Mouse (Mus musculus) embryo, embryonic 10 days (tissue): ENCODE results near the gene Syt12.

Source experiments
- DNase-seq: peaks from one replicate; pipeline ENCODE4 v3.0.0-alpha.2; 2015; ENCODE audit warnings: low spot score

The Syt12 gene

DNA sequence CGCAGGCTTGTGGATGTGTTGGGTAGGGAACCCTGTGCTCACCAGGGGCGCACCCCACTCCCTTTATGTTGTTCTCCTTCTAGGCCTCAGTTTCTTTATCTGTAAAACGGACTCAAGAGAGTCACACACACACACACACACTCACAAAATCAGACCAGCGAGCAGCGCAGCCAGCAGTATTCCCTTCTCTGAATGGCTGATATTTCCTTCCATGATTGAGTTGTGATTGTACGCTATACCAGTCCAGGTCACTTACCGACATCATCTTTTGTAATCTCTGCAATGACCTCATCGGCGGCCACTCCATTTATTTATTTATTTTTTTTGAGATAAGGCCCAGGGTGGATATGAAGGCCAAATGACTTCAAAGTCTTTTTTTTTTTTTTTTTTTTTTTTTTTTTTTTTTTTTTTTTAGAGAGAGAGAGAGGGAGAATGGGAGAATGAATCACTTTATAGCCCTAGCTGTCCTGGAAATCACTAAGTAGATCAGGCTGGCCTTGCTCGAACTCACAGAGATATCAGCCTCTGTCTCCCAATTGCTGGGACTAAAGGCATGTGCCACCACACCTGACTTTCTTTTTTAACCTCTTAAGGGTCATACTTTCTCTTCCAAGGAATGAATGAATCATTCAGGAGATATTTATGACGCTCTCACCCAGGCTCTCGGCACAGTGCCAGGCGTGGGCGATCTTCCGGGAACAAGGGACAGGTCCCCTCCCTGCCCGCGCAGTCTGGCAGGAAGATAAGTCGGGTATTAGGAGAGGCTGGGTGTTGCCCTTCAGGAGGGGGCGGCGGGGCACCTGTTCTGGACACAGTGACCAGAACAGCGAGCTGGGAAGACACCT, at the start of gene Syt12:
Gene Syt12, minus strand, starts transcription at position 103 of the 845 bp plus-strand sequence.
- DNase-seq, result no peak

DNA sequence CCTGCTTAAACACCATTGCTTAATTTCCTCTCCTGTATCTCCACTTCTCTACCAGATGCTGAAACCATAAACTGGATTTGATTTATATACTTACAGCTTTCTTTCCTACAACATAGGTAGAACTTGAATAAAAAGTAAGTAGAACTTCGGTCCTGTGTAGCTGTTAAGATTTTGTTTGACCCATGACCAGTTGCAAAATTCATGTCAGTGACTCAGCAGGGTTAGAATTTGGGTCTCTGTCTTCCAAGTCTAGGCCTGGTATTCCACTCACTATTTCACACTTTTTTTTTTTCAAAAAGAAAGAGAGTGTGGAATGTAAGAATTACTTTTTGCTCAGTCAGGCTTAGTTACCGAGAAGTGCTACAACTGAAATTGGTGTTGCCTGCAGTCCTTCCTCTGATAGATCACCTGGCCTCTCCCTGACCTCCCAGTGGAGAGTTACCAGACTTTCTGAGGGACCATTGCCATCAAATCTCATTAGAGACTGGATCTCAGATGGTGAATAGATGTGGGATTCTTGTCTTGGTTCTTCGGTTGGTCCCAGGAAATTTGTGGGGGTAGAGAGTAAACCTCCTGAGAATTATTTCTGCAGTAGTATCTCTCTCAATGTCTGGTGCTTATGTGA, 44.3 kb upstream of the Syt12 start:
- no peak for DNase-seq

DNA sequence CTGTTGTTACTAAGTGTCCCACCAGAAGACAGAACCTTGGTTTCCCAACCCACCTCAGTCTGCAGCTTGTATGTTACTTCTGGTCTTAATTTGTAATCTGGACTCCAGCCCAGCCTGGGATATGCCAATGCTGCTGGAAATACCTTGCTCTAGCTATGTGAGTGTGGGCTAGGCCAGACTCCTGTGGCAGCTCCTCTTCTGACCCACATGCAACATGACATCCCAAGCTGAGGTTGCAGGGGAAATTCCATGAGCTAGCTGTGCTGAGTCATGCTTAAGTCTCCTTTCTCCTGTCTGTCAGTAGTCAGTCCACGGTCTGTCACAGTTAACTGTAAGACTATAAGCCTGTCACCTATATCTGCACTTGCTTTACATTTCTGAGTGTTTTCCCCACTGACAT, 40.2 kb upstream of the Syt12 start:
- no peak for DNase-seq

- DNase-seq, result no peak
Observed at GRCm38 (mm10) chr19:4516288-4516687, 39.0 kb upstream of the Syt12 start.

DNA sequence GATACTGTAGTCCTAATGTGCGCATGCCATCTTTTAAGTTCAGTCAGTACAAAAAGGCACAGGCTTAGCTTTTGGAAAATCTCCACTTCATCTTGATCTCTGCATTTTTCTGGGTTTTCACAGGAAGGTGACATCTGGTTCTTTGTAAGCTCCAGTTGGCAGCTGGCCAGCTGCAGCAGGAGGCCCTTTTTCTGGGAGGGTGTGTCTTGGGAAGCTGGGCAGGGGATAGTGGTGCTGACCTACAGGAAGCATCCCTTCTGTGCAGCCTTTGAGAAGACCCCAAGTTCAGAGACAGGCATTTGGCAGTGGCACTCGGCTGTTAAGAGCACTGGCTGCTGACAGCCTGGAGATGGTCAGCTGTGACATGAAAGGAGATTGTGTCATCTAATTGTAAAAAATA, 38.5 kb upstream of the Syt12 start:
- DNase-seq, result no peak

DNA sequence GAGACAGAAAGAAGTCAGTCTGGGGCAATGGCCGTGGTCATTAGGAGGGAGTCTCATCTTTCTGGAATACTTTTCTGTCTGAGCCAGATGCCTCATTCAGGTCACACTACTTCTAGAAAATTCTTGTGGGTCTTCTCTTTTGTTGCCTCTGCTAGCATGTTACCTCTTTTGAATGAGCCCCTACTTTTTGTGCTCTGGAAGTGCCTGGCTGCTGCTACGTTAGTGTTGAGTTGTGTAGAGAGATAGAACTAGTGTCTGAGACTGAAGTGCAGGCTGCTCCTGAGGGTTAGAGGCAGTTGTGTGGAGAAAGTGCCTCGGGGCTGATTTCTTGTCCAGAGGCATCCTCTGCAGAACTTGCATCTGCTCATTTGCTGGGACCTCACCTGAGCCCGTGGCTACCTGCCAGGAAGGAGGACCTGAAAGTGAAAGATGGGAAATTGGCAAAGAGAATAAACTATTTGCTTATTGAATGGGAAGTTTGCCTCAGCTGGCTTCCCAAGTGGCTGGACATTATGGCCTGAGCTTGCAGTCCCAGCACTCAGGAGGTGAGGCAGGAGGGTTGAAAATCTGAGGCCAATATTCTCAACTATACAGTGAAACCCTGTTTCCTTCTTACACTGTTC, 36.1 kb upstream of the Syt12 start:
- no peak for DNase-seq

GRCm38 (mm10) chr19:4511116-4511841, 34.0 kb upstream of the Syt12 start:
- no peak for DNase-seq

DNA sequence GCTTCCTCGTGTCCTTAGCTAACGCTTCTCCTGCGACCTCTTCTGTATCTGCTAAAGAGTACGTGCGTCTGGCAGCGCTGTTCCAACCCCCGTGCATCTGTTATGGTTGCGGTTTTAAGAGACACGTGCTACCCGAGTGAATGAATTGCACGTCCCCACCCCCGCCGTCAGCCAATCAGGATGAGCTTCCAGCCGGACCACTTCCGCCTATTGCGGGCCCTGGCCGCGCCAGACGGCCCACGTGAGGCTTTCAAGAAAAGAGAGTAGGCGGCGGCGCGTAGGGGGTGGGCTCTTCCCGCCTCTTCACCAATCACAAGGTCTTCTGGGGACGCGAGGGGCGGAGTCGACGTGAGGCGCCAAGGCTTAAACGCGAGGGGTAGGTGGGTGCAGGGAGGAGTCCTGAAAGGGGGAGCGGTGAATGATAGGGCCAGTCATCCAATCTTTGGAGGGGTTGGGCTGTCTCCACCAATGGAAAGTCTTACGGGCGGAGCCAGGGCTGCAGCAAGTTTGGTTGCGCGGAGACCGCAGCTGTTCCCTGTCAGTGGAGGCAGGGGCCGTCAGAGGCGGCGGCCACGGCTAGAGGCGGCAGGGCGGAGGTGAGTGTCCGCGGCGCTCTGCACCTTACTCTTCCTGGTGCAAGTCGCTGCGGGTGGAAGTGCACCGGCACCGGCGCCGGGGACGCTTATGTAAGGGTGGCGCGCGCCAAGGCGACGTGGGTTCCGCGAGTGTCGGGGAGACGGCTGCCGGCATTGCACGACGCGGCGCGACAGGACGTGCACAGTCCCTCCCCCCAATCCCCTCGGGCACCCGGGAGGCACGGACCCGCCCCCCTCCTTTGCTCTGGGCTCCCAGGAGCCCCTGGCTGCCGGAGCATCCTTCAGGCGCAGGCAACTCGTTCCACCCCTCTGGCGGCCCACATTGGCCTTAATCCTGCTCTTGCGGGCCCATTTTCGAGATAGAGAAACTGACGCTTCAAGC, 33.0 kb upstream of the Syt12 start, which contains the start of gene Pcx:
Gene Pcx, plus strand, starts transcription at position 487 of the 978 bp plus-strand sequence.
- peak; percentile 100 for DNase-seq

DNA sequence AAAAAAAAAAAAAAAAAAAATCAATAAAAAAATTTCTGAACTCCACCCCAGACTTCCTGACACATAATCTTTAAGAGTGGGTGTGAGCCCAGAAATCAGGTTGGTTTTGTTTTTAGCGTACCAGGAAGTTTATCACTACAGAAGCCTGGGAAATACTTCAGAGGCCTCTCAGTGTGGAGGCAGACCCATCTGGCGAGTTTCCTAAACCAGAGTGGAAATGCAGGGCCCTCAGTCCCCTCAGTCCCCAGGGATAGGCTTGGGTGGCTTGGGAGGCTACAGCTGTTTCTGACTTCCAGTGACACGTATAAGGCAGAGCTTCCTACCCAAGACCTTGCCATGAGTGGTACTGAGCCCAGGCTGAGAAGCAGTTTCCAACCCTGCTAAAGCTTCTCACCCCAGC, 30.5 kb upstream of the Syt12 start:
- no peak for DNase-seq

DNA sequence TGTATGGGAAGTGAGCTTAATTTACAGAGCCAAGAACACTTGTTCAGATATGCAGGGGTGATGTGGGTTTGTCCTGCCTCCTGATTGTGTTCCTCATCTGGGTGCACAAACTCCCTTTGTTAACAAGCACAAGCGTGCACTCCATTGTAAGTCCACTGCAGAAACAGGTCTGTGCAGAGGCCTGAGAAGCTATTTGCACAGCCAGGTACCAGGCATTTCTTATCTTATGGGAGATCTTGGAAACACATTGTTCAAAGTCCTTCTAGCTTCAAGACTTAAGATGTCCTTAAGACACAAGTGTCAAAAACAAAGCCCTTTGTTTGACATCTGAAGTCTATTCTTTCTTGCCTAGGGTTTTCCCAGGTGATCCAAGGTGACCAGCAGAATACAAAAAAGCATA, 27.6 kb upstream of the Syt12 start:
- DNase-seq, result no peak

DNA sequence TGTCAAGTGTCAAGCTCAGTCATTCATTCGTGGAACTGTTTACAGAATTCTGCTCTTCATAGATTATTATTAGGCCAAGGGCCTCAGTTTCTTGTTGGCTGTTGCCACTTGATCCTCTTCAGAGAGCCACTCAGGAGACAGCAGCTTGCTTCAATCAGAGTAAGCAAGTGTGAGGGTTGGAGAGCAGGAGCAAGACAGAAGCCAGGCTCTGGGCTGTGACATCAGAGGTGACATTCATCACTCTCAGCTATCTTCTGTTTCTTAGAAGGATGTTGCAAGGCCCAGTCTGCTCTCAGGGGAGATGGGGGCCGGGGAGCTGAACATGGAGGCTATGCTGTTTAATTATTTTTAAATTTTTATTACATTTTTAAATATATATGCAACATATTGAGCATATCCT, 25.5 kb upstream of the Syt12 start:
- no peak for DNase-seq

DNA sequence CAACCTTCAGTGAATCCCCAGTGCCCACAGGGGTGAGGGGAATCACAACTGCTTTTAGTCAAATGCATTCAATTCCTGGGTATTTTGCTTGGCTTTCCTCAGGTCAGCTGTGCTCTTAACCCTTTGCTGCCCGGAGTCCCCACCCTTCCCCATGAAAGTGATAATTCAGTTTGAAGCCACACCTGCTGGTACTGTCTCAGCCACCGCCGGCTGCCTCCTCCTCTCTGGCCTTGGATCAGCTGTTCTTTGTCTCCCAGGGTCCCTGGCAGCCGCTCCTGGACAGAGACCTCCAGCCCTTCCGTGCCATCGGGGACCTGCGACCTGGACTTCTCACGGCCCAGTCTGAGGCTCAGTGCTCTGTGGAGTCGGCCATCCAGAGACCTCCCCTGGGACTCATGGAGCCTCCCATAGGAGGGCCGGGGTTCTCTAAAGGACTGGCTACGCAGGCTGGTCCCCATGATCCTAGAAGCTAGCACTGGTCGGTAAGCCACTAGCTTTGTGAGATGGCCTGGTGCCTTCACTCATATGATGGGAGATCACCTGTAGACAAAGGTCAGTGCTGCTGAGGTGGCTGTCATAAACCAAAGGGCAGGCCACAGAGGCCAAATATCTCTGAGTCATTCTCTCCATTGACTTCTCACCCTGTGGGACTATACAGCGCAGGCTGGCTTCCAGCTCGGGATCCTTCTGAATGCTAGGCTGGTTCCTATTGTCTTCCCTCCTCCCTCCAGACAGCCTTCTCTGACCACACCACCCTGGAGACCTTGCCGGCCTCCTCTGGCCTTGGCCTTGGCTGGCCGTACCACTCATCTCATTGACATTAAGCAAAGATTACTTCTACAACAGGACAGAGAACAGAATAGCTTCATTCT, 21.1 kb upstream of the Syt12 start, which contains the start of gene 2010003K11Rik:
Gene 2010003K11Rik, minus strand, starts transcription at position 522 of the 872 bp plus-strand sequence.
- DNase-seq, result no peak

DNA sequence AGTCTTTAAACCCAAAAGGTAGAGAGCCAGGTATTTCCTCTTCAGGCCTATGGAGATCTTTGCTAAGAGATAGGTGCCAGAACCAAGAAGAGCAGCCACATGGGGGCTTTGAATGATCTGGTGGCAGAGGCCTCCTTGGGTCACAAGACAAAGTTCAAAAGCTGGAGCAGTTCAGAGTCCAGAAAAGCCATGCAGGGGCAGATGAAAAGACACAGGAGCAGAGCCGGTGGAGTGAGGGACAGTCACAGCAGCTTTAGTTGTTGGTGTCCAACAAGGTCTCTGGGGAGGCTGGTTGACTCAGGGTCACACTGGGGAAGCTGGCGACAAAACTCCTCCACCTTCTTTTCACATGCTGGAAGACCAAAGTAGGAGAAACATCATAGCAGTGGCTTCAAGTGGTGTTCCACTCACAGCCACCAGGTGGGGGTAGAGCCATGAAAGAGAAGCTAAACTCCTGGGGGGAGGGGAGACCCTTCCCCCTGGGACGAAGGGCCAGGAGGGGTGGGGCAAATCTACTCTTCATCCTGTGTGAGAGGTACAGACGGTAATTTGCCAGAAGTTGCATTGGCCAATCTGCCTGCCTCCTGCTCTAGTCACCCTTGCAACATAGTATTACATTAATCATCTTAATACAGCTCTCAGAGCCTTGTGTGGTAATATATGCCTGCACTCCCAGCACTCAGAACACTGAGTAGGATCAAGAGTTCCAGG, 20.2 kb upstream of the Syt12 start:
- DNase-seq, result peak; percentile 86

- no peak for DNase-seq
Observed at GRCm38 (mm10) chr19:4496535-4497262, 19.5 kb upstream of the Syt12 start.

GRCm38 (mm10) chr19:4495814-4496213, 18.6 kb upstream of the Syt12 start:
- no peak for DNase-seq

GRCm38 (mm10) chr19:4494707-4495106, 17.5 kb upstream of the Syt12 start:
- DNase-seq, result no peak

GRCm38 (mm10) chr19:4492526-4493296, 15.5 kb upstream of the Syt12 start:
- DNase-seq, result no peak
